18 mouse cellular contexts compared by ENCODE assay signal in genomic region chr1:78191761-78192160, GRCm38 (mm10). TPM values are rescaled to one million over a fixed set of nuclear protein-coding genes. Genes with fewer than 3 reads are reported as not detected.
DNase-seq lines count a peak whose midpoint lies in the region; ATAC-seq lines count a peak whose summit lies in the region.
"Had no signal": no experiment of that assay in that cellular context is flagged by ENCODE, and none has a peak within 500 bp of the region (broad histone marks: within the 10 kb centered on the region; RNA-seq: fewer than 3 reads in every experiment).

No protein-coding gene starts in this region.

- no peaks in the 10 kb centered on the region for H3K9me3 ChIP-seq in embryonic facial prominence, embryonic 12.5 days
- no peaks in the 10 kb centered on the region for H3K9me3 ChIP-seq in embryonic facial prominence, embryonic 15.5 days (replicated peaks)
- H3K9me3 ChIP-seq in limb, embryonic 10.5 days (replicated peaks): no peaks in the 10 kb centered on the region
- H3K9me3 ChIP-seq in neural tube, embryonic 12.5 days: no peaks in the 10 kb centered on the region
- H3K9me3 ChIP-seq: limb, embryonic 15.5 days had no signal

- peaks cover 8% of the 10 kb centered on the region; the same call in 1 of the 2 replicates for H3K4me1 ChIP-seq in embryonic facial prominence, embryonic 12.5 days
- H3K4me1 ChIP-seq in embryonic facial prominence, embryonic 15.5 days: peaks cover 16% of the 10 kb centered on the region
- peaks cover 46% of the 10 kb centered on the region for H3K4me1 ChIP-seq in limb, embryonic 10.5 days
- peaks cover 26% of the 10 kb centered on the region for H3K4me1 ChIP-seq in neural tube, embryonic 12.5 days

- H3K36me3 ChIP-seq in embryonic facial prominence, embryonic 12.5 days: no peaks in the 10 kb centered on the region
- H3K36me3 ChIP-seq in embryonic facial prominence, embryonic 15.5 days: no peaks in the 10 kb centered on the region
- no peaks in the 10 kb centered on the region for H3K36me3 ChIP-seq in limb, embryonic 10.5 days
- H3K36me3 ChIP-seq in neural tube, embryonic 12.5 days: no peaks in the 10 kb centered on the region
- H3K36me3 ChIP-seq: limb, embryonic 15.5 days had no signal

- H3K4me2 ChIP-seq in embryonic facial prominence, embryonic 12.5 days (replicated peaks): peak overlapping the region; percentile 58
- H3K4me2 ChIP-seq in embryonic facial prominence, embryonic 15.5 days (replicated peaks): peak overlapping the region; percentile 66
- peak overlapping the region; percentile 81 for H3K4me2 ChIP-seq in neural tube, embryonic 12.5 days (replicated peaks)
- H3K4me2 ChIP-seq: limb, embryonic 15.5 days had no signal

- peaks cover 46% of the 10 kb centered on the region for H3K27me3 ChIP-seq in embryonic facial prominence, embryonic 12.5 days
- H3K27me3 ChIP-seq in embryonic facial prominence, embryonic 15.5 days: peaks cover 47% of the 10 kb centered on the region
- H3K27me3 ChIP-seq in limb, embryonic 10.5 days (ENCODE audit: low read depth, poor library complexity, severe bottlenecking): peaks cover 100% of the 10 kb centered on the region
- H3K27me3 ChIP-seq in neural tube, embryonic 12.5 days (replicated peaks): peaks cover 52% of the 10 kb centered on the region

- DNase-seq in limb, embryonic 10.5 days (ENCODE audit: low spot score): peak; percentile 31
- DNase-seq in yolk sac, embryonic 10.5 days (ENCODE audit: low spot score): no peak
- DNase-seq in cerebellum, adult 11-12 months: no peak
- no peak for DNase-seq in kidney, postnatal 4 days
- DNase-seq: adrenal gland, adult 2 months; cerebellum, adult 11 months; kidney, adult 9 months; lung, adult 2 months; lung, postnatal 4 days; right cerebral cortex, postnatal 25 days had no signal

- peak overlapping the region; percentile 88; the same call in 1 of the 2 replicates for H3K27ac ChIP-seq in embryonic facial prominence, embryonic 12.5 days
- H3K27ac ChIP-seq in embryonic facial prominence, embryonic 15.5 days (replicated peaks): peak overlapping the region; percentile 91
- no peak overlapping the region for H3K27ac ChIP-seq in limb, embryonic 10.5 days
- peak overlapping the region; percentile 86; the same call in 1 of the 2 replicates for H3K27ac ChIP-seq in neural tube, embryonic 12.5 days
- H3K27ac ChIP-seq: limb, embryonic 15.5 days had no signal

- peak overlapping the region; percentile 53 for H3K4me3 ChIP-seq in embryonic facial prominence, embryonic 12.5 days
- H3K4me3 ChIP-seq in embryonic facial prominence, embryonic 15.5 days (replicated peaks): peak overlapping the region; percentile 61
- H3K4me3 ChIP-seq in limb, embryonic 10.5 days: peak overlapping the region; percentile 33; the same call in 1 of the 2 replicates
- H3K4me3 ChIP-seq in neural tube, embryonic 12.5 days: peak overlapping the region; percentile 59
- H3K4me3 ChIP-seq: limb, embryonic 15.5 days had no signal

- ATAC-seq in embryonic facial prominence, embryonic 12.5 days (ENCODE audit: insufficient number of reproducible peaks, insufficient read depth, low FRiP score, low TSS enrichment): no peak
- no peak for ATAC-seq in embryonic facial prominence, embryonic 15.5 days (ENCODE audit: insufficient number of reproducible peaks, low FRiP score, low TSS enrichment, low read depth)
- no peak for ATAC-seq in neural tube, embryonic 12.5 days (ENCODE audit: low FRiP score, low read depth)
- ATAC-seq: CD4-positive, CD25-positive, alpha-beta regulatory T cell, adult 4 months had no signal

- WGBS in embryonic facial prominence, embryonic 12.5 days: 43% methylated on average over 1 of the region's 1 CpGs
- 35% methylated on average over 1 of the region's 1 CpGs for WGBS in embryonic facial prominence, embryonic 15.5 days
- WGBS in limb, embryonic 10.5 days: 43% methylated on average over 1 of the region's 1 CpGs
- WGBS in neural tube, embryonic 12.5 days: 35% methylated on average over 1 of the region's 1 CpGs

- H3K9ac ChIP-seq in embryonic facial prominence, embryonic 12.5 days: 0 out of 2 replicates have a peak overlapping the region, but pooled peaks have one; percentile 67
- peak overlapping the region; percentile 31; the same call in 1 of the 2 replicates for H3K9ac ChIP-seq in embryonic facial prominence, embryonic 15.5 days
- H3K9ac ChIP-seq in neural tube, embryonic 12.5 days: peak overlapping the region; percentile 73
- H3K9ac ChIP-seq: limb, embryonic 15.5 days had no signal

RNA-seq across cellular contexts. Expression of gene Pax3, which starts 5.2 kb away (rescaled TPM):
- 28.4 and 37.5 TPM in 2 replicates for polyA plus RNA-seq in embryonic facial prominence, embryonic 12.5 days (2016; fragmentation: Nextera tagmentation; extraction: Ambion mirVana)
- 47.0 and 47.2 TPM in 2 replicates for polyA plus RNA-seq in embryonic facial prominence, embryonic 15.5 days (2015; fragmentation: Nextera tagmentation; extraction: Ambion mirVana)
- 11.5 and 12.6 TPM in 2 replicates for polyA plus RNA-seq in limb, embryonic 10.5 days (2016; fragmentation: Nextera tagmentation; extraction: Ambion mirVana)
- 44.6 and 45.4 TPM in 2 replicates for polyA plus RNA-seq in neural tube, embryonic 12.5 days (2016; fragmentation: Nextera tagmentation; extraction: Ambion mirVana)
- polyA plus RNA-seq: adrenal gland, adult 2 months; CD4-positive, CD25-positive, alpha-beta regulatory T cell, adult 4 months; cortical plate, adult 2 months; gonadal fat pad, adult 2 months; lung, adult 2 months; urinary bladder, adult 2 months had no signal
